Mouse (Mus musculus) A20 (cell line): ENCODE measurements around the gene As3mt.

ENCODE experiments used
- DNase-seq: peaks from one replicate; pipeline ENCODE4 v3.0.0-alpha.2; 2011; ENCODE audit warnings: low read depth, low spot score

The As3mt gene

DNA sequence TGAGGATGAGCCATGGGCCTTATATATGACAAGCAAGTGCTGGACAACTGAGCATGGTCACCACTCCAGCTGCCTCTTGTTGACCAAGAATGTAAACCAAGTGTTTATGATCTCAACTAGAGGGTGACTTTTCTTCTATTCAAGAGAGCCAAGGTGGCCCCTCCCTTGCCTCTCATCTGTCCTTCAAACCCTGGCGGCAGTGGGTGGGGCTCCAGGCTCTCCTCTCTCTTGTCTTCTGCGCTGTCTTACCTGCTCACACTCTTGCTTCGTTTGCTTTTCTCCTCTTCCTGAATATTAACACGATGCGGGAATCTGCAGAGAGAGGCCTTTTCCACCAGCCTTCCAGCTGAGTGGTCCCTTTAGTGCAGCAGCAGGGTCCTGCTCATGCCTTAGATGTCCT lies 76.8 kb downstream of the As3mt start:
- DNase-seq, result no peak

DNA sequence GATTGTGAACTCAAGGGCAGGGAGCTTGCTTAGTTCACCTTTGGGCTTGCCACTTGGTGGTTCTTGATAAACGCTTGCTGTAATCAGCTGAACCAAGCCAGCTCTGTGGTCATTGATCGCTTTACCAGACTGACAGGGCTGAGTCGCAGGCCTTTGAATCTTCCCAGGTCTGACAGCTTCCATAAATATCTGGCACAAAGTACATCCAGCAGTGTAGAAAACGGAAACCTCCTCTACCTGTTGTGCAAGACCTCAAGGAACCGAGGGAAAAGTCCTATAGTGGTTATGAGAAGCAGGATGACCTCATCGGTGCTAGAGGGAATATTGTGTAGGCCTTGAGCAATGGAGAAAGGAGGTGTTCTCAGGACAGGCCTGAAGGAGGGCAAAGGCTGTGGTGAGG lies 77.2 kb downstream of the As3mt start:
- DNase-seq, result no peak

DNA sequence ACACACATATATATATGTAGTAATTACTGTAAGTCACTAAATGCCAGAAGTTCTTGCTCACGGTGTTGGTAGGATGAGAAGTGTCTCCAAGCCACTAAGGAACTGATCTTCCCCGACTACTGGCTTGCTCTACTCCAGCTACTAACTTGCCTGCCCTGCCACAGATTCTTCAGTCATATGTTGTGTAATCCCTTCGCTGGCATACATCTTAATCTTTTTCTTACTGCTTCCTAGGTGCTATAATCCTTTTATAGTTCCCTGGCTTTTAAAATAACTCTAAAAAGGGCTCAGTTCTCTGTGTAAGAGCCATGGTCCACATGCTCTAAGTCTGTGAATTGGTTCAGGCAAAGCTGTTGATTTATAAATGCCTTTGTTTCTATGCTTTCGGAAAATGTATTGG lies 78.4 kb downstream of the As3mt start:
- no peak for DNase-seq

DNA sequence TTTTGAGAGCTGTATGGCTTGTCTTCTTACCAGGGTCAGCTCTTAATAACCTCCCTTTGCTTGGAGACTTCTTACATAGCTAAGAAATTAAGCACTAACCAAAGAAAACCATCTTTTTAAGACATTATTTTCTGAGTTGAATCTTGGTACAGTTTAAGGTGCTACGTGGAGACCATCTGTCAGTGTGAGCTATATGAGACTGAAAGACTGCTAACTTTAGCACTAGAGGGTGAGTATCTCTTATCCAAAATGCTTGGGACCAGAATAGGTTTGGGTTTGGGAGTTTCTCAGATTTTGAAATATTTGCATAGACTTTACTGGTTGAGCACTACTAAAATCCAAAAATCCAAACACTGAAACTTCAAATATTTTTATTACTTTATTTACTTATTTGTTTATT lies 82.5 kb downstream of the As3mt start:
- no peak for DNase-seq
